Mouse (Mus musculus) brain, embryonic 18.5 days (tissue): ENCODE data around the gene Myo10.

Source experiments
- DNase-seq: peaks from one replicate; pipeline ENCODE4 v3.0.0-alpha.2; 2012; ENCODE audit warnings: low read depth, low spot score

Myo10 gene

DNA sequence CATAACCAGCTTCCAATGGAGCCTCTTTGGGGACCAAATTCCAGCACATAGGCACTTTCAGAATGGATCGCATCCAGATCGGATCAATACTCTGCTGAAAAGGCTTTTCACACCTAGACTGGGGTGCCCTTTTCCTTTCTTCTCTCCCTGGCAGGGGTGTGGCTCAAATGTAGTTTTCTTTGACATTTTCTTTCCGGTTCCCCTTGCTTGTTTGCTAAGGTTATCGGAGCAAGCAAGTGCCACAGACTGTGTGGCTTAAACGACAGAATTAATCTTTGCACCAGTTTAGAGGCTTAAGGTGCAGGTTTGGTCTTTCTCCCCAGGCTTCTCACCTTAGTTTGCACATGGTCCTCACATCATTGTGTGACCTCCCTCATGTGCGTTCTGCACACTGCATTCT lies 11.1 kb upstream of the Myo10 start:
- no peak for DNase-seq

DNA sequence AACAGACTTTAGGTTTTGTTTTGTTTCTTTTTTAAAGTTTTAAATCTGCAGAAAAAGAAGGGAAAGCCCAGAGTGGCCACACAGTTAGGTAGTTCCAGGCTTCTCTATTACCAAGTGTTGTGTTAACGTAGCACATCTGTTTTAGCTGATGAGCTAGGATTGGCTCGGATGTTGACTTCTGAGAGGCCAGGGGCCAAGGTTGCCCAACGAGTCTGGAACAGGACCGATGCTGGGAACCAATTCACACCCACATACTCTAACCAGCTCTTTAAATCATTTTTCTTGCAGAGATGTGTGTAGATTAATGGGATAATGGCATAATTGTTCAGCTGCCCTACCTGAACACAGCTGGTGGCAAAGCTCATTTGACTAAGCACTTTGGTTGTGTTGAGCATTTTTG lies 1.8 kb upstream of the Myo10 start:
- DNase-seq = no peak

DNA sequence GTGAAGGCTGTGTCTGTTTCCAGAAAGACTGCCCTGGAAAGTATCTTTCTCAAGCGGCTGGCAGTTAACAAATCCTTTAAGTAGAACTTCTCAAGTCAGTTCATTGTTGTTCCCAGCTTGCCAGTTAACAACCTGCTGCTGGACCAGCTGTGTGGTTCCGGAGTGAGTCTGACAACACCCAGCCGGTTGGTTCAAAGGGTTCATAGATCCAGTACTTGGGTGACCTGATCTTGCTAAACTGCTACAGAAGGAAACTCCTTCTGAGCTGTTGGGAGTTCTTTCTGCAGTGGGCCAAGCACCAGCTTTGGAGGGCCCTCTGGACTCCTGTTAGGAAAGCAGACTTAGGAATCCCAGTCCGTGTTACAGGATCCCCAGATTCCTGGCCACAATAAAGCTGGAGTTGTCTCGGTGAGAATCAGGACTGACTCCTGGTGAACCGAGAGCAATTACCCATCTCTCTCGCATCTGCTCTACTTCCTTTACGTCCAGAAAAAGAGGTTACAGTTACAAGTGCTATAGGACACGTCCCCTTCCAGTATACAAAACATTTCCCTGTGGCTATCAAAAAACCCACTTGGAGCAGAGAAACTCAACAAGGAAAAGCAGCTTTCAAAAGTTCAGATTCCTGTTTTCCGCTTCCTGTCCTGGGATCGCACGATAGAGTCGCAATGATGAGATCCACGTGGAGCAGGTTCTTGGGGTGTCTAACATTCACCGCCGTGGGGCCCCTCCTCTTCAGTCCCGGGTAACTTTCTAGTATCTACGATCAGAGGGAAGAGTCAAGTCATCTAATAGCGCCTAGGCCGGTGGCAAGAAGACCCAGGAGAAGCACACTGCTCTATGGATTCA lies 750 bp upstream of the Myo10 start:
- DNase-seq = no peak

DNA sequence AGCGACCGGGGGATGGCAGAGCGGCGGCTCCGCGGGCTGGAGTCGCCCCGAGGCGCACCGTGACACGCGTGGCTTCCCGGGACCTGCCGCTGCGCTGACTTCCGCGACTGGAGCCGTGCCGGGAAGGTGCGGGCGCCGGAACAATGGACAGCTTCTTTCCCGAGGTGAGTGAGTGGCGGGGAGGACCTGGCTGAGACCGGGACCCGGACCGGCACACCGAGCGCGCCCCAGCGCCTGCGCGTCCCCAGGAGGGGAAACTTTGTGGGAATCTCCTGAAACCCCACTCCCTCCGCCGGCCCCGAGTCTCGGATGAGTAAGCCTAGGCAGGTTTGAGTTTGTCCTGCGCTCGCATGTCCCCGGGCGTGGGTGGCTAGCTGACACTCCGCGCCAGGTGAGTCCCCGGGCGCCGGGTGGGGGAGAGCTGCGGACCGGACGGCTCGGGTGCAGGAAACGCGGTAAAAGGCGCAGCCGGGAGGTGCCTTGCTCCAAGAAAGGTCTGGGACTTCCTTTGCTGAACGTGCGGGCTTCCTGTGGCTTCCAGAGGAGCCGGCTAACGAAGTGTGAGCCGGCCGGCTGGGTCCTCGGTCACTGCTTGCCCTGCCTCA lies 644 bp downstream of the Myo10 start:
- no peak for DNase-seq

DNA sequence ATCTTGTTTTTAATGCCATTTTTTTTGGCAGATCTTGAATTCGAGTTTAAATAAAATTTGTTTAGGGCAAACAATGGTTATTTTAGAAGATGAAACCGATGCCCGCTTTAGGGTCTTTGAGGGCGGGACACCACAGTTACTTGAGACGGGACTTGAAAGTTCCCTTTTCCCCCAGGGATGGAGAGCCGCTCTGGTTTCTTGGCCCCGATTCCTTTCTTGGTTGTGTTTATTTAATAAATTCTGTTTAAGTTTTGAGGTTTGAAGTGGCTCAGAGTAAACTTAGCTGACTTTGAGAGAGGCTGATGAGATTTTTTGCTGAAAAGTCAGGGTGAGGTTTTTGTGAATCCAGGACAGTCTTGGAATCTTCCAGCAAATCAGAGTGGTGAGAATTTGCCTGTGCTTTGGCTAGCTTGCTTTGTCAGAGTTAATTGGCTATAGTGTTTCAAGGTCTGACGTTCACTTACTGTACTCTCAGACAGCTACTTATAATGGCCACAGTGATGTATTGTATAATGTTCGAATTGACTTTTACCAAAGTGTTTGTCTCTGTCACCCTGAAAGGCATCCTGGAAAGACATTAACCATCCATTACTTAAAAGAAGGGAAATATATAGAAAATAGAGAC lies 1.3 kb downstream of the Myo10 start:
- no peak for DNase-seq

DNA sequence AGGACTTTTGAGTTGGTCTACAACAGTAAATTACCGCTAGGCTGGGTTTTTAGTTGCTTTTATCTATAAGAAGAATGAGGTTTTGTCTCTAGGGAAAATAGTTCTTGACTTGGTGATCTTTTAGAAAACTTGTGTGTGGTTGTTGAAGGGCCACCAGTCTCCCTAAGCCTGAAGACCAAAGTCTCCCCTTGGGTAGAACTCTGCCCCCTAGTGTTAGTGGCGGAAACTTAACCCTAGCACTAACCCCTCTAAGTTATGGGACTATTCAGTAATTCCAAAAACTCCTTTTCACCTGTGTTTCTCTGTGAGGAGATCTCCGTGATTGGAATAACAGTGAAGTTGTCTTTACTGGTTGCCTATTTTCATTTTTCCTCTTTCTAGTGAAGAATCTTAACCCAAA lies 1.9 kb downstream of the Myo10 start:
- no peak for DNase-seq

DNA sequence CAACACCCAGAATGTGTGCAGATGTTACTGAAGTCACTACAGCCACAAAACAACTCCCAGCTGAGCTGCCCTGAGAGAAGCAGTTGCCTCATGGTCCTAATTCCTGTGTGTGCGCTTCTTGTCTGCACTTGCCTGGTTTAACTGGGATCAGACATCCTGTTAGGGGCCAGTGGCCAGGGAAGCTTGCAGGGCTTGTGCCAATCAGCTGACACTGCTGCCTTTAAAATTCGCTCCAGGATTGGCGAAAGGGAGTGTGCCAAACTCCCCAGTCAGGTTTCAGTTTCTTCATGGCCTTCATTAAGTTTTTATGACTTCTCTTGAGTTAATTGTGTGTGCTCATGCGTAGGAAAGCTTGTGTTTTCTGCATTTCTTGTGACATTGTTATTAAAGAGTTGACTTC lies 3.1 kb downstream of the Myo10 start:
- DNase-seq = no peak

DNA sequence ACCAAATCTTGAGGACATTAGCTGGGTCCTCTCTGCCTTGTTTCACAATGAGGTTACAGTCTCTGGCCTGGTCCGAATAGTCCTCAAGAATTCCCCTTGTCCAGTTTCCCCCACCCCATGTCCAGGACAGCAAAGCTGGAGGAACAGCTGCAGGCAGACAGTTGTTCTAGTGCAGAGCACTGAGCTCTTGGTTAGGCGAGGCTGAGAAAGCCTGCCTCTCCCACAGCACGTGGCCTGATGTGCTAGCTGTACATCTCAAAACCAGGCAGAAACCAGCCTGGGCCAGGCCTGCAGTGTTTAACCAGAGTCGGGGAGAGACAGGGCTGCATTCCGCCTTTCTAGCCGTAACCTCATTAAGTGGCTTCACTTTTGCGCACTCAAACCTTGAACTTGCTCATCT lies 4.7 kb downstream of the Myo10 start:
- DNase-seq = no peak

DNA sequence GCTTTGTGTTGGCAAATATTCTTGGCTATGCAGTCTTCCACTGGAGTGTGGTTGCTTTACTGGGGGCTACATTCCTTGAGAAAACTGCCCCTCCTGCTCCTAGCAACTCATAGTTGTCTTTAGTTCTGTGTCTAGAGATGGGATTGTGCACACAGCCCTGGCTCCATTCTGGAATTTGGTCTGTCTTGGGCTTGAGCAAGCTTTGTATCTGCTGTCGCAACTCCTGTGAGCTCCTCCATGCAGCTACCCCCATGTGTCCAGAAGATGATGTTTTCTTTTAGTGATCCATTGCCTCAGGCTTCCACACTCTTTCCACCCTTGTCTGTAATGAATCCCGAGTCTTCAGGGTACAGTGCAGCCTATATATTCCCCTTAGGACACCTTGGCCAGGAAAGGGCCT lies 5.9 kb downstream of the Myo10 start:
- DNase-seq = no peak

DNA sequence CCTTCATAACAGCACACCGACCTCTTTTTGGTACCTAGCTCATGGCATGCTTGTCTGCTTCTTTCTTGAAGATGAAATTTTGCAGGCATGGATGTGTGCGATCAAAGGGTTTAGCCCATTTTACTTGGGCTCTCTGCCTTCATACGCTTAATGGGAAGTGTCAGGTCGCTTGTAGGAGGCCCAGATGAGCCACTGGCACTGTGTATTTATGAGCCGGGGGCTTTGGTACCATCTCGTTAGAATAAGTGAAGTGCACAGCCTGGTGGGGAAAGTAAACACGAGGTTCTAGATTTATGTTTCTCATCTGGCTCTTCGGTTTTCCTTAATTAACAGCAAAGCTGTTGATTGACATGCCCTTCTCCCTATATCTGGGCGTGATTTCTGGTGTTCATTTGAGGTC lies 8.4 kb downstream of the Myo10 start:
- DNase-seq = no peak

DNA sequence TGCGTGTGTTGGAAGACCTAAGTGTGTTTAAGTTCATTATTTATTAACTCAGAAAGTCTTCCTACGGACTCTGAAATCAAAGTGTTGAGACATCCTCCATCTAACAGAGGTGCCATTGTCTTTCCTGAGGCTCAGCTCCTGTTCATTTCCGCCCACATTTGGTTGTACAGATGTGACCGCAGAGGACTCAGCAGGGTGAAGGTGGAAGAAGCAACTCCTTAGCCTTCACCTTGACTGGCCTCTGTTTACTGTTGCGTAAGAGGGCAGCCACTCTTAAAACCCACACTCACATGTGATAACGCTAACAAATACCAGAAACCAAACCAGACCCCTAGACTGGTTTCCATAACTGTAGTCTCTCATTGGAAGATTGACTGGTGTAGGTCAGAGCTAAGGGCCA lies 9.0 kb downstream of the Myo10 start:
- no peak for DNase-seq

DNA sequence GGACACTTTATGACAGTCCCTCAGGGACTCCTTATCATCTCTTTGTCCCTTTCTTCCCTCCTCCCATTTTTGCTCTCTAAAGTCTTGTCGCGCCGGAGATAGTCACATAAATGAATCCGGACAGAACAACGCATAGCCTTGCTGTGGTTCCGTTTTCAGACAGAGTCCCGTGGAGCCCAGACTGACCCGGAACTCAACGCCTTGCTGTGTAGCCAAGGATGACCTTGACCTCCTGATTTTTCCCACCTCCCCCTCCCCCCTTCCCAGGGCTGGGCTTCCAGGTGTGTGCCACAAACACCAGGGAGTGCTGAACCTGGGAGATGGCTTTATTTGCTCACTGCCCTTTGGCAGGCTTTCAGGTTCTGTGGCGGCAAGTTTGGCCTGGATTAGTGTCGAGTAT lies 10.6 kb downstream of the Myo10 start:
- no peak for DNase-seq

DNA sequence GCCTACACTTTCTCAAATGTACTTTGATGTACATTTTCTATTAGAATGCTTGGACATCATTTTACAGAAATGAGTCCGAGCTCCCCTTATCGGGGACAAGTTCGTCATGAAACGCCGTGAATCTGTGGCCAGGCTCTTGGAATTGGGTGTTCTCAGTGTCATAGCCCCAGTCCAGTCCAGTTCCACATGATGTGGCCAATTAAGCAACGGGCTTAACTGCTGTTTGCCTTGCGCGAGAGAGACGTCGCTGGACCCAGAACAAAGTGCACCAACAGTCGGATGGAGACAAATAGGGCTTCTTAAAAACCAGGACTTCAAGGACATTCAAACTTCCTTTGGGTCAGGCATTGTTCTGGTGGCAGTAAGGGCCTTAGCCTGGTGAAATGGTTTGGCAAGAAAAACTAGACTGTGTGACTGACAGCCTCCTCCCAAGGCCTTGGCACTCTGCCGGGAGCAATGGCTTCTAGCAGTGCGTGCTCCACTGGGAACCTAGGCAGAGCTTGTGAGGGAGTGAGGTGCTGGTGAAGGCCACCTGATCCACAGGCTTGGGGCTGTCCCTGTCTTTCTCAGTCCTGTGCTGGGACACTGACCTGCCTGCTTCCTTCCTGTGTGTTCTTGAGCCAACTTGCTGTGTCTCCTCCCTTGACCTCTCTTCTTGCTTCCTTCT lies 11.5 kb downstream of the Myo10 start:
- no peak for DNase-seq

DNA sequence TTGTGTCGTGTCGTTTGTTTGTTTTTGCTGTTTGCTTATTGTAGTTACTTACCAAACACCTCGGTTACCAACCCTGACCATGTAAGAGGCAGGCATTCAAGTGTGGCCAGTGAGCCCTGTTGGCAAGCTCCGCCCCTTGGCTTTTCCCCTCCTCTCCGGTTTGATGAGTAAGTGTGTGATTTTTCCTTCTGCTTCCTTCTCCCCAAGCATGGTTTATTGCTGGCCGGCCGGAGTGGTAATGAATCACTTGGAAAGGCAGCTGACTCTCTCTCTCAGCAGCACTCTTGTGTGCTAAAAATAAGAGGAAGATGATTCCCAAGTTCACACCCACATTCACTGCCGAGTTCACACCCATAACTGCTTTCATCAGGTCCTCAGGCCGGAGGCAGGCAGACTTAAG lies 15.4 kb downstream of the Myo10 start:
- DNase-seq = no peak

DNA sequence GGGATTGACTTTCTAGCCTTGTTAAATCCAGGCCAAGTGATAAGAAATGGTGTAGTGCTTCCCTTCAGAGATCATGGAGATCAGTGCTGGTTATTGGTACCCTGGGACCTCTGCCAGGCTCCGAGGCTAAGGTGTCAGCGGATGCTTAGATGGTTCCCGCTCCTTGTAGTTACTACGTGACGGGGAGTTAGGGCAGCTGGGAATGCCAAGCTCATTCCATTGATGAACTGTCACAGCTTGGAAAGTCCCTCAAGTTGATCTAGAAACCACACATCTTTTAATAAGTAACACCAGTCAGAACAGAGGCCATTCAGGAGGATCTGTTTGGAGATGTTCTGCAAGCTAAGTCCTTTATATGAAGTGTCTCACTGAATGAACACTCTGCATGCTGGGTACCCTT lies 16.9 kb downstream of the Myo10 start:
- no peak for DNase-seq

DNA sequence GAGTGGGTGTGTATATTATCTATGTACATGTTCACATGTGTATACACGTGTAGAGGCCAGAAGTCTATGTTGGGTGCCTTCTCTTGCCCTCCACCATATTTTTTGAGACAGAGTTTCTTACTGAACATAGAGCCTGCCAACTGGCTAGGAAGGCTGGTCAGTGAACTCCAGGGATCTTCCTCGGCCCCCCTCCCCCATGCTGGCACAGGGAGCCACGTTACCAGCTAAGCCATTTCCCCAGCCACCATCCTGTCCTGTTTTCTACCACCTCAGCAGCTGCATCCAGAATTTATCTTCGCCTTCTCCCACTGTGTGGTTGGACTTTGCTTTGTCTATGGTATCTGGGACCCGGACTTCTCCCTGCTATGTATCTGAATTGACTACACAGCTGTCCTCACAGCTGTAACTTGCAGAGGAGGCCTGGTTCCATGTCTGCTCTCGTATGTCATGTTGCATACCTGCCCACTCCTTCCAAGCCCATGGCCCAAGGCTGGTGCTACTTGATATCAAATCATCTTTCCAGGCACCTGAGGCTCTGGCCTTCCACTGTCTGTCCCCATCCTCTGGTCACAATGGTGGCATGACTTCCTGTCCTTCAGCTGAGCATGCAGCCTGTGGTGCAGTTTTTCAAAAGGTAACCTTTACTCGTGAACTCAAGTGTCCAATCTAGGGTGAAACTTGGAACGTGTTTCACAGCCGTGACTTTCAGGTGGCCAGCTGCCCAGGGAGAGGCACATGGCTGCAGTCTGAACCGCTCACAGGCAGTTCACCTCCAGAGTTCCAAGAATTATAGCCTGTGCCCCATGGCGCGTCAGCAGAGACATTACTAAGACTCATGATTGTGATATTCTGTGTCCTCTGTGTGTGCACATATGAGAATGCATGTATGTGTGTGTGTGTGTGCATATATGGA lies 18.8 kb downstream of the Myo10 start:
- DNase-seq = no peak

DNA sequence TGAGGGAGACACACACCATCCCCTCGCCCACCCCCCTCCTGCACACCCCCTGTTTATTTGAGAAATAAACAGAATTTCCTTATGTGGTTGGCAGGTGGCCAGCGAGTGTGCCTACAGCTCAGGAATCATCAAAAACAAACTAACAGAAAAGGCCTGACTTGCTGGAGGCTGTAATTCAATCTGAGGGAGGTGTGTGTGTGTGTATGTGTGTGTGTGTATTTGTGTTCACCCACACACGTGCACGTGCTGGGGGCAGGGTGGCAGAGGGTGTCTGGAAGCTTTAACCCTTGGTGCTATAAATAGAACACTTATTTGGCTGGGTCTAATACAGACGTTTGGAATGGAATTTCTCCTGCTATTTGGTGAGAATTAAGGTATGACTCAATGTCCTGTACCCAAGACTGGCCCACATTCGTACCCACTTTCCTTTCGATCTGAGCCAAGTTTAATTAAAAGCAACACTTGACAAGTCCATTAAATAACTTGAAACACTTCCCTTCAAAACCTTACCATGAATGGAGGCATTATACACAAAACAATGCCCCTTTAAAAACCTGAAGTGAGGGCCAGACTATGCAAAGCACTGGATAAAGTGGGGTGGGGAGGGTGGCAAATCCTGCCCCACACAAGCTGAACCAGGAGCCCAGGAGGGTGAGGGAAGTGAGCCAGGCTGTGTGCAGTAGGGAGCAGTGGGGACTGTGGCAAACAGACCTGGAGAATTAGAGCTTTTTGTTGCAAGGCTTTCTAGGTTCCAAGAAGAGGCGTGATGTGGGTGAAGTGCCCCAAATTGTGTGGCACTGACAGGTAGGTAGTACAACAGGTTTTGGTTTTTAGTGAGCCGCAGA lies 20.1 kb downstream of the Myo10 start:
- no peak for DNase-seq

DNA sequence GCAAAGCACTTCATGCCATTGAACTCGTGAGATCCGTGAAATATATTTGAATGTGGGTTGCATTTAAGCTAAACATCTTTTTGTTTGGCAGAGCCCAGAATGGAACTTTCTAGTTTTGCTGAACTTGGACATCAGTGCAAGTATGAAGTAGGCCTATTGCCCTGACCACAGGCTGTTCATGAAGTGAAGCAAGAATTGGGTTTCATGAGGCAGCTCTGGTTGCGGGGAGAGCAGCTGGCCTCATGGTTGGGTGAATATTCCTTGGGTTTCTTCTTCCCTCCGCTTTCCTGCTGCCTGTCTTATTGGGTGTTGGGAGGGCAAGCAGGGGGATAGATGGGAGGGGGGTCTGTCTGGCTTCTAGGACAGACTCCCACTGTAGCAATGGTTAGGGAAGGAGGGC lies 23.5 kb downstream of the Myo10 start:
- DNase-seq = no peak

DNA sequence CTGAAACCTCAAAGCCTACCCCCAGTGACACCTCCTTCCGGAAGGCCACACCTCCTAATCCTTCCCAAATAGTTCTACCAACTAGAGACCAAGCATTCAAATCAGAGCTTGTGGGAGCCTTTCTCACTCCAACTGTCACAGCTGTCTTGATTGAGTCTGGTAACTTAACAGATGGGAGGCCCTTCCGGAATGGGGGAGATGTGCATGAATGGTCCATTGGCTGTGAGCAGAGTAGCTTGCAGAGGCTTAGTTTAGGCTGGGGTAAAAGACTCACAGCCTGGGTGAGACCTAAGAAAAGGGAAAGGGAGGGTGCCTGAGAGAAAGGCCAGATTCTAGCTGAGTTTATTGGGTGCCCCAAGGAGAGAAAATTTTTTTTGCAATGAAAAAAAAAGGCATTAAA lies 26.0 kb downstream of the Myo10 start:
- DNase-seq = no peak

DNA sequence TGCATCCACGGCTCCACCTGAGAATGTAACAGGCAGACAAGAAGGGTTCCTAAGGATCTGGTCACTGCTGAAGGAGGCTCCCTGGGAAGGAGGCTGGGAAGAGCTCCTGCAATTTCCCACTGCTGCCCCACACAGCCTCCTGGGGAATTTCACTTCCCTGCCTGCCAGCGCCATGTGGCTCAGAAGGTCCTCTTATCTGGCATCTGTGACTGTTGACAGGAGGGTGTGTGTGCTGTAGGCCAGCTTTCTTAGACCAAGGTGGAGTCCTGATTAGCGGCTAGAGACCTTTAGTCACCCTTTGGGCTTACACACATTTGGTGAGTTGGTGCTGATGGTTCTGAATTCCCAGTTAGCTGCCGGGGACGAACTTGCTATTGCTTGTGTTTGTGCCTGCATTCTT lies 28.0 kb downstream of the Myo10 start:
- DNase-seq = no peak

DNA sequence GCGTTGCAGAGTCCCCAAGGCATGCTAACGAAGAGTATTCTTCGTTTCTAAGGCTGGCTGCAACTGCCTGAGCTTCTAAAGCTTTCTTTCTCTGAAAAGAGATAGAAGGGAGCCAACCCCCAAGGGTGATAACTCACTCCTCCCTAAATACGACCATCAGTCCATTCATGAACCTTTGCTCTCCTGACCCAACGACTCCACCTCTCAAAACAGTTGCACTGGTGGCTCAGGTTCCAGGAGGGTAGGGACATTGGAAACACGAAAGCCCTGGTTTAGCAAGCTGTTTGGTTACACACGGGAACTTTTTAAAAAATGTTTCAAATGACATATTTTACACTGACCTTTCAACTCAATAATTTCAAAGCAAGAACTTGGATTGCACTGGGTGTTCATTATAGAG lies 29.5 kb downstream of the Myo10 start:
- DNase-seq = no peak
